Mouse (Mus musculus): Measurements from ENCODE around the gene Lingo3. TPM values are rescaled to one million over a fixed set of nuclear protein-coding genes. Genes with fewer than 3 reads are reported as not detected.
A peak's percentile ranks its signal among the peaks of the same experiment; 100 is the strongest.
"Not testable (repeated sequence)": the region's sequence is repeated elsewhere in the genome, so short reads cannot be mapped to it uniquely, and the experiment has no call there.

Gene Lingo3
- total RNA-seq, 4 experiments from 2014 or later = 8.4 to 21.5 (median 15.9) TPM

DNA sequence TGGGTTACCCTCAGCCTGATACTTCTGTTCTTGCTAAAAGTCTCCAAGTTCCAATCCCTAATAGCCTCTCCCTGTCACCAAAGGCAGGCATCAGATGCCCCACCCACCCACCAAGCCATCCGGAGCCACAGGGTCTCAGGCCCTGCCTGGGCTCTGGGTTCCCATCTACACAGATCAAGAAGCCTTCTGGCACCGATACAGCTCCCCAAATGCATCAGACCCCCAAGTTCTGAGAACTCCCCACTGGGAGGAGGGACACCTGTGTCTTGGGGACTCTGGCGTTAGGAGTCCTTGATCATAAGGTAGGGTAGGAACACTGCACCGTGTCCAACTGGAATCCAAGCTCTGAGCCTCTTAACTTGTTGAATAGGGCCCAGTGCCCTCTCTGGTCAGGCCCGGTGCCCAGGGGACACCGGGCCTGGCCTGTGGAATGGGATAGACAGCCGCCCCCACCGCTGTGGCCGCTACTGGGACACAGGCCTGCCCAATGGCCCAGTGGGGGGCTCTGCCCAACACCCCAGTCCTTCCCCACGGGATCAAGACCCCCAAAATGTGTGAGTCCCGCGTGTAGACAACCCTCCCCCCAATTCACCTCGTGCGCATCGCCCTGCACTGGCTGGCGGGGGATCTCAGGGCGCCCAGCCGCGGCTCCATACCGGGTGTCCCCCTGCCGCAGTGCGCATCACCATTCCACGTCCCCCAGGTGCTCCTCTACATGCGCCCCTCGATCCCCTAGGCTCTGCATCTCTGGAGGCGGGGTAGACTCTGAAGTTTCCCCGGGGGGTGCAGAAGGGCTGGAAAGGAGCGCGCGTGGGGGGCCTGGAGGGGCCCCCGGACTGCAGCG lies 530 bp downstream of the Lingo3 start:
- no peak for DNase-seq

DNA sequence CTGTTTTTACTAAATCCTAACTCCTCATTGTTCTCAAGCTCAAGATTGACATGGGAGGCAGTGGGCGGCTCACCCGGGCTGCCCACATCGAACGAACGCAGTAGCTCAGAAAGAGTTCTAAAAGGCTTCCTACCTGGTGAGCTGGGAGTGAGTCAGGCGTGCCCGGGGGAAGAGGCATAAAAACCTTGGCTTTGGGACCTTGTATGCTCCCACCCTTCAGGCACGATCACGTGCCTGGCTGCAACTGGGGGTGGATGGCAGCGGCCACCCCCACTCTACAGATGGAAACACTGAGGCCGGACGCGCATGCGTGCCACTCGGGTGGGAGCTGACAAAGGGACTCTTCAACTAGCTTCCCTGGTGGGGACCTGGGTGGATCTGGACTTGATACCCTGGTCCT lies 1.5 kb downstream of the Lingo3 start:
- no peak for DNase-seq

DNA sequence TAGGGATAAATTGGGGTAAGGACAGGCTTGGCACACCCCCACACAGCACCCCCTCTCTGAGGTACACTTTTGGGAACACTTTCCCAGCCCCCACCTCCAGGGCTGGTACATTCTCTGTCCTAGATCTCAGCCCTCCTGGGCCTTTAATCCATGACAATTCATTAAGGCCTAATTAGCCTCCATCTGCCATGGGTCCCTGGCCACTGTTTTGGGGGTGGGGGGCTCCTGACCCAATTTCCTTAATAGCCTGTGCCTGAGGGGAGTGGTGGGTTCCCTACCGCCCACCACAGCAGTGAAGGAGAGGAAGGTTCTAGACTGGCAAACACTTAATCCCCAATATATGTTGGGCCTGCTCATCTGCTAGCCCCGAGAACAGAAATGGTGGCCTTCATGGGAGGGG lies 2.2 kb downstream of the Lingo3 start:
- DNase-seq = no peak

DNA sequence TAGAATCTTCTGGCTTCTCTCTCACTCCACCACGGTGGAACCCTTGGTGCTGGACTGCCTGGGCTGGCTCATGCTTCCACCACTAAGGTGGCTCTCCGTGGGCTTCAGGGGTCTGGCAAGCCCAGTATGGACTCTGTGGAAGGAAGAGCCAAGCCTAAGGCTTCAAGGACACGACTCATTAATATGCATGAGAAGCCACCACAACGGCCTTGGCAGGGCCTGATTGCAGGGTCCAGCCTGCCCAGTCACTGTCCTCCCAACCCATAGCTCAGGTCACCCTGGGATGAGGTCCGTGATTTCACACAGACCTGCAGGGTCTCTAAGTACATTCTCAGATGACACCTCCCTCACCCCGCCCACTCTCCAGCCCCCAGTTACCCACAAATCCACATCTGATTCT lies 4.0 kb downstream of the Lingo3 start:
- no peak for DNase-seq

DNA sequence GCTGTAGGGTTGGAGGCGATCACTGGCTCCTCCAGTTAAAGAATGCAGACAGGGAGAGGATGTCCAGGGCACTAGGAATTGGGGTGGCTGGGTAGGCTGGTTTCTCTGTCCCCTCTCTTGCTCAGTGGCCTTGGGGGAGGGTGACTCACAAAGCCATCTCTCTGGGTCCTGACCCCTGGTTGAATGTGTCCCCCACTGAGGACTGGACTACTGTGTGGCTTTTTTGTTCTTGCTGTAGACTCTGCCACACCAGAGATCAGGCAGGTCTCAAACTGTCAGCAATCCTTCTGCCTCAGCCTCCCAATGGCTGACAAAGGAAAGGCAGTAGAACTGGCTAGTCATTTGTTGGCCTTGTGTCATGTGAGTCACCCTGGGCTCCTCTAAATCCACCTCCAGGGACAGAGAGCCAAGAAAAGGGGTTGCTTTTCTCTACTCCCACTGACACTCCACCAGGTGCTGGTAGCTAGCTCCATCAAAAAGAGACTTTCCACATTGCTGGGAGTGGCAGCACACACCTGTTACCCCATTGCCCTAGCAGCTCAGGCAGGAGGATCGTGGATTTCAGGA lies 5.4 kb downstream of the Lingo3 start:
- DNase-seq = peak; percentile 58

DNA sequence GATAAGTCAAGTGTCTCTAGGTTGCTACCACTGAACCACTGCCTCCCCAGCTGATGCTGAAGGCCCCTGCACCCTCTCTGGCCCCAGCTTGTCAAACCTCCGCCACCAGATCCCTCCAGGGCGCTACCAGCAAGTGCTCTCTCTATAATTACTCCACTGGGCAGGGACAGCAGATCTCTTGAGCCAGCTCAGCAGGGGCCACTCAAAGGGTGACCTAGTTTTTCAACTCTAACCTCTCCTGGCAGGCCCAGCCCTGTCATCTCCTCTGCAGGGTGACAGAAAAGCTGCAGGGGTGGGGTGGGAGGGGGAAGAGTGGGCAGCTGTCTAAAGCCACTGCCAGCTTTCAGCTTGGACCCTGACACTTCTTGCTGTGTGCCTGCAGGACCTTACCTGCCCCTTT lies 6.0 kb downstream of the Lingo3 start:
- no peak for DNase-seq

DNA sequence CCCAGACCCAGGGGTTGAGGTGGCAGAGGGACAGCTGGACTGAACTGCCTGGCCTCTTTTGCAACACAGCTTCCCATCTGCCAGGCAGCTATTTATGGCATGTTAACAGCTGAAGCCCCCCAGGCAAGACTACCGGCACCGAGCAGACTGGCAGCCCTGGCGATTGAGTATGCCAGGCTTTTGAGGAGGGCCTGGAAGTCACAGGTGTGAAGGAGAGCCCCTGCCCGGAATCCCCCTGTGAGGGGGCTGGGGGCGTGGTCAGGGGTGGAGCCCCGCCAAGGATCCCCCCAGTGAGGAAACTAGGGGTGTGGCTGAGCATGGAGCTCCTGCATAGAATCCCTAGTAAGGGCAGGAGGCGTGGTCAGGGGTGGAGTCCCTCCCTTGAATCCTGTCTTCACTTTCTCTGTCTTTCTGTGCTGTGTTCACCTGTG lies 6.9 kb downstream of the Lingo3 start:
- DNase-seq = no peak

DNA sequence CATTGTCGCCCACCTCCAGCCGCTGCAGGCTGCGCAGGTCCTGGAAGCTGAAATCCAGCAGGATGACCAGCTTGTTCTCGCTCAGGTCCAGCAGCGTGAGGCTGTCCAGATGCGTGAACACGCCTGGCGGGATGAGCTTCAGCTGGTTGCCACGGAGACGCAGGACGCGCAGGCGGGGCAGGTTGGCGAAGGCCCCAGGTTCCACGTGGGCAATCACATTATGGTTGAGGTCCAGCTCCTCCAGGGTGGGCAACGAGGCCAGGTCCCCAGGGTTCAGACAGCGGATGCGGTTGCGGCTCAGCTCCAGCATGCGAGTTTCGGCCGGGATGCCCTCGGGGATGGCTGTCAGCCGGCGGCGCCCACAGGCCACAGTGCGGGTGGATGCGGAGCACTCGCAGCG lies 8.2 kb downstream of the Lingo3 start:
- DNase-seq = no peak

DNA sequence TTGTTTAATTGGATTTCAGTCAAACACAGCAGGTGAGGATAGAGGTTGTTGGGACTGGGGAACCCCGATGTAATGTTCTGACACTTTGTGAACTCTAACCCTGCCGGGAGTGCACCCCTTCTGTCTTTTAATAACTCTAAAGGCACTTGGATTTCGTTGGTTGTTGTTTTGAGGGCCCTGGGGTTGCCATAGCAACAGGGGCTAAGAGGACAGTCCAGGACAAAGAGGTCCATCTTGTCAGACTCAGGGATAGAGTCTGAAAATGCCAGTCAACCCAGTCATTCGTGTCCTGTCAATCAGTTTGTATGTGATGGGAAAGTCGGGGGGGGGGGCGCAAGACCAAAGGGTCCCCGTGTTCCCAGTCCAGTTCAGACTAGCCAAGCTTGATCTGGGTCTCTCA lies 11.0 kb downstream of the Lingo3 start:
- DNase-seq = no peak

DNA sequence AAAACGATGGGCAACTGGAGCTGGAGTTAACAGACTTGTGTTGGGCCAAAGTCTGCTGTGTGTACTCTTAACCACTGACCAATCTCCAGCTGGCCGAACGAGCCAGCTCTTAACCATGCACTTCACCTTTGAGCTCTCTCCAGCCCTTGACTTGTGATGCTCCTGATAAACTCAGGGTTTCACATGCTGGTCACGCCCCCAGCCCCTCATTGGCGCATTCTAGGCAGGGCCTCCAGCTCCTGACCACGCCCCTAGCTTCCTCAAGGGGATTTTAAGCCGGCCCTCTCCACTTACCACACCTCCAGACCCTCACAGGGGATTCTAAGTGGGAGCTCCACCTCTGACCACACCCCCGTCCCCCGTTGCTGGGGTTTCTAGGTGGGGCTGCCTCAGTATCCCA lies 12.7 kb downstream of the Lingo3 start:
- DNase-seq = peak; percentile 61

DNA sequence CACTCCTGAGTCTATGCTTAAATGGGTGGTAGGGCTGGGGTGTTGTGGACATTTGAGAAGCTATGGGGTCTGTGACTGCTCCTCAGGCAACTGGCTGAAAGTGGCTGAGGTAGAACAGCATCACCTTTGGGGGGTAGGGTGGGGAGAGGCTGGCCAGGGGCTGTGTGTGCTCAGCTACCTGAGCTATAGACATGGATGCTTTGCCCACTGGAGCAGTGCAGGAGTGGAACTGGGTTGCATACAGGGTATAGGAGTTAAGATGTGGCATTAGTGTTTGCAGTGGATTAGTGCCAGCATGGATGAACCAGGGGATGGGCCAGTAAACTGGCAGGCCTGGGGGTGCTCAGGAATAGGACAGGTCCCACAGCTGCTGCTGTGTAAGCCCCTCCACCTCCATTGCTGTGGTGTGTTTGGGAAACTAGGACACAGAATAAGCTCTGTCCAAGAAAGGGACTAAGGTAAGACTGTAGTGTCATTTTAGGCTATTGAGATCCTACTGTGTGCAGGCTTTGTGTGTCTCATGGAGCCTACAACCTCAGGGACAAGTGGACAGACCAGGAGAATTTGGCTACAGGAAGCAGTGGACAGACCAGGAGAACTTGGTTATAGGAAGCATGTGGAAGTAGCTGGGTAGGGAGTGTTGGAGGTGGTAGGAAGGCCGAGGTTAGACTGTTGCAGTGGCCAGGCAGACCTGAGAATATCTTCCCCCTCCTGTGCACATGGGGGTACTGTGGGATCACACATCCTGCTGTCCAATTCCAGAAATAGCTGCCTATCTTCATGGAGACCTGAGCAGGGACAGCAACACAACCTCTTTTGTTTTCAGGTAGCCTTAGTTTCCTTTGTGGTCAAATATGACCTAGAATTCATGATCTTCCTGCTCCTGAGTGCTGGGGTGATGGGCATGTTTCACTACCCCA lies 14.2 kb downstream of the Lingo3 start:
- no peak for DNase-seq

DNA sequence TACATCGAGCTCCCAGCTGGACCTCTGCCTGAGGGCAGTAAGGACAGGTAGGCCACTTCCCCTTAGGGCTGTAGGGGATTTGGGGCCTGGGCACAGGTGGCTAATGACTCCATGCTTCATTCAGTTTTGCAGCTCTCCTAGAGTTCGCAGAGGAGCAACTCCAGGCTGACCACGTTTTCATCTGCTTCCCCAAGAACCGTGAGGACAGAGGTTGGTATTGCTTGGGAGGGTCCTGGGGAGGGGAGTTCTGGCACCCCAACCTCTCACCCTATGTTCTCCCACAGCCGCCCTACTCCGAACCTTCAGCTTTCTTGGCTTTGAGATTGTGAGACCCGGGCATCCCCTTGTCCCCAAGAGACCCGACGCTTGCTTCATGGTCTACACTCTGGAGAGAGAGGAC lies 15.3 kb downstream of the Lingo3 start:
- not testable (repeated sequence) for DNase-seq

DNA sequence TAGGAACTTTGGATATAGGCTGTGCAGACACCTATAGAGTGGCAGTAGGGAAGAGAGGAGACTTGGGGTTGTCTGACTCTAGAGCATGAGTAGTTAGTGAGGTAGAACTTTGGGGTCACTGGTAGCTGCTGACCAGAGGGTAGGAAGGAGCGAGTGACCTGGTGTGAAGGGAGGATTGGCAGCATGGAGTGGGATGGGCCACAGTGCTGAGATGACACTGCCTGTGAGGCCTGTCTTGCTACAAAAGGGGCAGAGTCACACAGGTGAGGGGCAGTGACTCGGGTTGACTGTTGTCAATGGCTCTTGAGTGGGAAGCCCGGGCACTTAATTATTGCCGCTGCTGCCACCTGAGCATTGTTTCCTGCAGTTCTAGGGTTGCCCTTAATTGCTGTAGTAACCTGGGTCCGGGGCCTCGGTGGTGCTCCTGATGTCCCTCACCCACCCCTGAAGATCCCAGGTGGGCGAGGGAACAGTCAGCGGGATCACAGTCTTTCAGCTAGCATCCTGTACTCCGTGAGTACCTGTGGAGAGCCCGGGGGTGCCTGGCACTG lies 15.9 kb downstream of the Lingo3 start:
- no peak for DNase-seq

DNA sequence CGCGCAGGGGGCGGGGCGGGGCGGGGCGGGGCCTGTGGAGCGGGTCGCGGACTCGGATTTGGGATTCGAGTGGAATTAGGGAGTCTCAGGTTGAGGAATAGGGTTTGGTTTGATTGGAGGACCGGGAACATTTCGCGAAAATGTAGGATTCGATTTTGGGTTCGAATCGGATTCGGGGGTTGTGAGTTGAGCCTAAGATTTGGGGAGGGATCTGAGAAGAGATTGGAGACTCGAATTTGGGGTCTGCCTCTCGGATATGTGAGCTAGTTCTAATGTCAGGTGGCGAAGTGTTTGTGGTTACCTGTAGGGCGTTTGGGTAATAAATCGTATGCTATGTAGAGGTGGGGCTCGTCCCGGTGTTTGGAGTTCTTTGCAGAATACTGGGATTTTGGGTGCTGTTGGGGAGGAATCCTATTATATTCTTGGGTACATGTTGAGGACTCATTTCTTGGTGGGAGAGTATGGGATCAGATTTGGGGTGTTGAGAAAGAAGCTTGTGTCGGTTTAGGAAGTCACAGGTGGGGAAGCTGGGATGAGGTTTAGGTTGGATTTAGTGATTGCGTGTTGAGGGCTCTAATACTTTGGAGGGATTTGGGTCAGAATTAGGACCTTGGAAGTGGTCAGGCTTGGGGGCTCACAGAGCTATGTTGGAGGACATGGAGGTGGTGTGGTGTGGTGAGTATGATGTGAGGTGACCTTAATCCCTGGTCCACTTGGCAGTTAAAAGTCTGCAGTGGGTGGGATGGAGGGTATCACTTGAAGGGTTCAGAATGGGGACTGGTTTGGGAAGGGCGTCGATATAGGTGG lies 16.6 kb downstream of the Lingo3 start:
- no peak for DNase-seq

DNA sequence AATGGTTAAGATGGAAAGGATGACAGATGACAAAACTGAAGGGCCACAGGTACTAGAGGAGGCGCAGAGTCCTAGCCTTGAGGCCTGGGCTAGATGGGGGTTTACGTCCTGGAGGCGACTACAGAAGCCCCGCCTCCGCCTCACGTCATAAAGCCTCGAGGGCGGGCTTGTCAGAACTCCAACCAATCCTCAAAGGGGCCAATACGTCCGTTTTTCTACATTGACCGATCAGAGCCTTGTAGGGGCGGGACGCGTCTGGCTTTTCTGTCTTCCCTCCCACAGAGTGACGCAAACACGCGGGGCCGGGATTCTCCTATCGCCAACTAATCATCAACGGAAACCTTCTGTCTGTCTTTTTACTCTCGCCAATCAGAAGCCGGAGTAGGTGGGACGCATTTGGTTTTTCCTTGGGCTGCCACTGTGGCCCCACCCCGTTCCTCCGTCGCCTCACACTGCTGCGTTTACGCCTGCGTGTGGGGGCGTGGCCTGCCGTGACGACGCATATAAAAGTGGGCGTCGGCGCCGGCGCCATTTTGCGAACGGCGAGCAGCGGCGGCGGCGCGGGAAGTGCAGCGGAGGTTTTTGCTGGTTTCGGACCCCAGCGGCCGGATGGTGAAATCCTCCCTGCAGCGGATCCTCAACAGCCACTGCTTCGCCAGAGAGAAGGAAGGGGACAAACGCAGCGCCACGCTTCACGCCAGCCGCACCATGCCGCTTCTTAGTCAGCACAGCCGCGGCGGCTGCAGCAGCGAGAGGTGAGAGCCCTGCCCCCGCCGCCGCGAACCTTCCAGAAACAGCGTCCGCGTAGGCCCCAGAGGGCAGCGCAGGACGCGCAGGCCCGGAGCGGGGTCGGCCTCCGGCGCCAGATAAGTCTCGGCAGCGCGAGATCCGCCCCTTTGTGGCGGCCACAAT lies 17.4 kb downstream of the Lingo3 start, which contains the start of gene Oaz1:
Gene Oaz1 (plus strand): TSS at position 506 of the 912 bp plus-strand sequence.
- DNase-seq = peak; percentile 100

DNA sequence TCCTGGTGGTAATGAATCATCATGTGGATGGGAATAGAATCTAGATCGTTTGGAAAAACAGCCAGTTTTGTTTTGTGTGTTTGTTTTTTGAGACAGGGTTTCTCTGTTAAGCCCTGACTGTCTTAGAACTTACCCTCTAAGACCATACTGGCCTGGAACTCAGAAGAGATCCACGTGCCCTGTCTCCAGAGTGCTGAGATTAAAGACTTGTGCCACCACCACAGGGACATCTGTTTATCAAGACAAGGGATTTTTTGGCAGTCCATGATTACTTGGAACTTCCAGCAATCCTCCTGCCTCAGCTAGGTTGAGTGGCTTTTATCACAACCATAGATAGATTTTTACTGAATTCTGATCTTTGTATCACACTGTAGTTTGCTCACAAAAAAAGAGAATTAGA lies 19.0 kb downstream of the Lingo3 start:
- DNase-seq = no peak

DNA sequence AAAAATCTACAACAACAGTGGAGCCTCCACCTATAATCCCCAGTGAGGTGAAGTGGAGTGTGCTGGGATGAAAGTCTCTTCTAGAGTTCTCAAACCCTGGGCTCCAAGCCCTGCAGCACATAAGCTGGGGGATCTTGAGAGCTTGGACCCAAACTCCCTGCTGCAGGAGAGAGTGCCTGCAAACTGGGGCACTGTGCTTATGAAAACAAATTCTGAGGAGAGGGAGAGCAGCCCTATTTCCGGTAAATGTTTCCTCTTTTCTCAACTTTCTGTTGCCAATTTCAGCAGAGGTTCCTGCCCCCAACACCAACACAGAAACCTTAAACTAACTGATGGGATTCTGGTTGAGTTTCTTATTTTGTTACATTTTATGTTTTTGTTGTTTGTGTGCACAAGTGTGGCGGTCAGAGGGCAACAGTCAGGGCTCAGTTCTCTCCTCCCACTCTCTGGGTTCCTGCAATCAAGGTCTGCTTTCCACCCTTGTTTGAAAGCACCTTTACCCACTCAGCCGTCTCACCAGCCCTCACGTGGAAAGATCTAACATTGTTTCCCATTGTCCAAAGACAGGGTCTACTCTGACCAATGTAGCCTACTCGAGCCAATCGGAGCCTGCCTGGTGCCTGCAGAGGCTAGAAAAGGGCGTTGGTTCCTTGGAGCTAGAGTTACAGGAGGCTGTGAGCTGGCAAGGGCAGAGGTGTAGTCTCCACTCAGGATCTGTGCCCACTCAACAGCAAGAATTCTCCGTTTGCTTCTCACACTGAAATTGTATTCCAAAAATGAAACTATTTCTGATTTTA lies 19.8 kb downstream of the Lingo3 start:
- no peak for DNase-seq

DNA sequence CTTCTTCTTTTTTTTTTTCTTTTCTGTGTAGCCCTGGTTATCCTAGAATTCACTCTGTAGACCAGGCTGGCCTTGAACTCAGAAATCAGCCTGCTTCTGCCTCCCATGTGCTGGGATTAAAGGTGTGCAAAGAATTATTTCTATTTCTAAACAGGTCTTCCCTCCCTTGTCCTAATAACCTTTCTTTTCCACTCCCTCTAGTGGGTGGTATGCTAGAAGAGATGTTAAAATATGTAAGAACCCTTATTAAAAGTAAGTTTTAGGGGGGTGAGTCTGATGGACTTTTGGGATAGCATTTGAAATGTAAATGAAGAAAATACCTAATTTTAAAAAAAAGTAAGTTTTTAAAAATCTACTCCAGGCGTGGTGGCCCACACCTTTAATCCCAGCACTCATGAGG lies 20.5 kb downstream of the Lingo3 start:
- DNase-seq = no peak

DNA sequence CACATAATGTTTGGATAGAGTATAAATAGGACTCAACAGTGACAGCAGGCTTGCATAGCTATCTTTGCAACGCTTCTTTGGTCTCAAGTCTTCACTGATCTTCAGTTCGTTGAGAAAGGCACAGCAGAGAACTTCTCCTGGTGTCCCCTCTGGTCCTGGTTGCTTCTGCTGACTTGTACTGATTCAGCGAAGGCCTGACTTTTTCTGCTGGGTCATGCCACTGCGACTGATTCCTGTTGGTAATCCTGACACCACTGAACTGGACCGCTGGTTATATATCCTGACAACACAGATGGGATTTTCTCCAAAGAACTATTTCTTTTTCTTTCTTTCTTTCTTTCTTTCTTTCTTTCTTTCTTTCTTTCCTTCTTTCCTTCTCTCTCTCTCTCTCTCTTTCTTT lies 21.3 kb downstream of the Lingo3 start:
- DNase-seq = no peak

DNA sequence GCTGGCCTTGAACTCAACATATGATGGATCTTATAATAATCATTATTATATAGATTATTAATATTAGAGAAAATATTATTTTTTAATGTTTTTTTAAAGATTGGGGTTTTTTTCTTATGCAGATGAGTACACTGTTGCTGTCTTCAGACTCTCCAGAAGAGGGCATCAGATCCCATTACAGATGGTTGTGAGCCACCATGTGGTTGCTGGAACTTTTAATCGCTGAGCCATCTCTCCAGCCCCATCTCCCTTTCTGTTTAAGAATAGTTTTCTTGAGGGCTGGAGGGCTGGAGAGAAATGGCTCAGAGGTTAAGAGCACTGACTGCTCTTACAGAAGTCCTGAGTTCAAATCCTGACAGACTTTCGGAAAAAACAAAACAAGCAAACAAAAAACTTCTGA lies 21.8 kb downstream of the Lingo3 start:
- no peak for DNase-seq

Data from adrenal gland, adult 8-10 months (tissue).